Mouse (Mus musculus): Measurements from ENCODE around the gene Zic5. TPM values are rescaled to one million over a fixed set of nuclear protein-coding genes. Genes with fewer than 3 reads are reported as not detected.
A peak's percentile ranks its signal among the peaks of the same experiment; 100 is the strongest.

Zic5 gene
- polyA plus RNA-seq, 1 experiment: not detected

GRCm38 (mm10) chr14:122453388-122453995 lies 12.0 kb downstream of the Zic5 start:
- TF ChIP-seq CTCF (IDR thresholded peaks at IDR 0.05; ENCODE audit: insufficient read depth, low read depth, low read length) (no peak), POLR2A (IDR thresholded peaks at IDR 0.05; ENCODE audit: insufficient read depth, low read depth, low read length) (no peak)
- Histone ChIP-seq H3K4me3 (ENCODE audit: insufficient read depth, low read depth, low read length) (peak overlapping the region; percentile 2; the same call in 1 of the 2 replicates), H3K4me1 (ENCODE audit: control insufficient read depth, insufficient read depth, low read length) (peaks cover 21% of the 10 kb centered on the region), H3K27ac (ENCODE audit: insufficient read depth, low read depth, low read length) (no peak overlapping the region)
- 13% methylated on average over 32 of the region's 32 CpGs for WGBS

- WGBS: 51% methylated on average over 13 of the region's 13 CpGs
- Histone ChIP-seq H3K4me1 (ENCODE audit: control insufficient read depth, insufficient read depth, low read length) (peaks cover 21% of the 10 kb centered on the region), H3K27ac (ENCODE audit: insufficient read depth, low read depth, low read length) (no peak overlapping the region), H3K4me3 (ENCODE audit: insufficient read depth, low read depth, low read length) (no peak overlapping the region)
- no peak for TF ChIP-seq CTCF (IDR thresholded peaks at IDR 0.05; ENCODE audit: insufficient read depth, low read depth, low read length)
- no peak for TF ChIP-seq POLR2A (IDR thresholded peaks at IDR 0.05; ENCODE audit: insufficient read depth, low read depth, low read length)
Observed at GRCm38 (mm10) chr14:122452701-122453387, 12.6 kb downstream of the Zic5 start.

GRCm38 (mm10) chr14:122451551-122452145 lies 13.8 kb downstream of the Zic5 start:
- H3K4me3 ChIP-seq (ENCODE audit: insufficient read depth, low read depth, low read length): no peak overlapping the region
- 87% methylated on average over 5 of the region's 5 CpGs for WGBS
- H3K27ac ChIP-seq (ENCODE audit: insufficient read depth, low read depth, low read length): no peak overlapping the region
- peaks cover 21% of the 10 kb centered on the region for H3K4me1 ChIP-seq (ENCODE audit: control insufficient read depth, insufficient read depth, low read length)
- TF ChIP-seq CTCF (IDR thresholded peaks at IDR 0.05; ENCODE audit: insufficient read depth, low read depth, low read length) (no peak), POLR2A (IDR thresholded peaks at IDR 0.05; ENCODE audit: insufficient read depth, low read depth, low read length) (no peak)

- TF ChIP-seq CTCF (IDR thresholded peaks at IDR 0.05; ENCODE audit: insufficient read depth, low read depth, low read length) (no peak), POLR2A (IDR thresholded peaks at IDR 0.05; ENCODE audit: insufficient read depth, low read depth, low read length) (no peak)
- H3K4me3 ChIP-seq (ENCODE audit: insufficient read depth, low read depth, low read length): peak within 1 kb of the TSS; percentile 41
- H3K27ac ChIP-seq (ENCODE audit: insufficient read depth, low read depth, low read length): no peak within 1 kb of the TSS
- WGBS: 2% methylated on average over 59 of the region's 59 CpGs
- H3K4me1 ChIP-seq (ENCODE audit: control insufficient read depth, insufficient read depth, low read length): peaks cover 21% of the 10 kb centered on the region
Observed at GRCm38 (mm10) chr14:122450496-122451382, 14.7 kb downstream of the Zic5 start, which contains the start of gene Gm5089. Gm5089 (minus strand) TSS chr14:122451115.

GRCm38 (mm10) chr14:122449601-122450495 lies 15.6 kb downstream of the Zic5 start:
- peak overlapping the region; percentile 41 for H3K4me3 ChIP-seq (ENCODE audit: insufficient read depth, low read depth, low read length)
- 13% methylated on average over 29 of the region's 29 CpGs for WGBS
- no peak for TF ChIP-seq POLR2A (IDR thresholded peaks at IDR 0.05; ENCODE audit: insufficient read depth, low read depth, low read length)
- no peak for TF ChIP-seq CTCF (IDR thresholded peaks at IDR 0.05; ENCODE audit: insufficient read depth, low read depth, low read length)

GRCm38 (mm10) chr14:122436850-122437249 lies 28.6 kb downstream of the Zic5 start:
- H3K27ac ChIP-seq (ENCODE audit: insufficient read depth, low read depth, low read length): no peak overlapping the region
- 84% methylated on average over 10 of the region's 10 CpGs for WGBS
- no peaks in the 10 kb centered on the region for H3K4me1 ChIP-seq (ENCODE audit: control insufficient read depth, insufficient read depth, low read length)
- no peak overlapping the region for H3K4me3 ChIP-seq (ENCODE audit: insufficient read depth, low read depth, low read length)
- TF ChIP-seq CTCF (IDR thresholded peaks at IDR 0.05; ENCODE audit: insufficient read depth, low read depth, low read length) (no peak), POLR2A (IDR thresholded peaks at IDR 0.05; ENCODE audit: insufficient read depth, low read depth, low read length) (no peak)

More at GRCm38 (mm10) chr14:122449601-122450495, 15.6 kb downstream of the Zic5 start:
- Histone ChIP-seq H3K4me1 (ENCODE audit: control insufficient read depth, insufficient read depth, low read length) (peaks cover 21% of the 10 kb centered on the region), H3K27ac (ENCODE audit: insufficient read depth, low read depth, low read length) (no peak overlapping the region)

- TF ChIP-seq CTCF (IDR thresholded peaks at IDR 0.05; ENCODE audit: insufficient read depth, low read depth, low read length) (no peak), POLR2A (IDR thresholded peaks at IDR 0.05; ENCODE audit: insufficient read depth, low read depth, low read length) (no peak)
- 93% methylated on average over 10 of the region's 10 CpGs for WGBS
- H3K4me1 ChIP-seq (ENCODE audit: control insufficient read depth, insufficient read depth, low read length): no peaks in the 10 kb centered on the region
- no peak overlapping the region for H3K27ac ChIP-seq (ENCODE audit: insufficient read depth, low read depth, low read length)
- no peak overlapping the region for H3K4me3 ChIP-seq (ENCODE audit: insufficient read depth, low read depth, low read length)
Observed at GRCm38 (mm10) chr14:122434039-122434438, 31.4 kb downstream of the Zic5 start.

- TF ChIP-seq CTCF (IDR thresholded peaks at IDR 0.05; ENCODE audit: insufficient read depth, low read depth, low read length): no peak
- no peak for TF ChIP-seq POLR2A (IDR thresholded peaks at IDR 0.05; ENCODE audit: insufficient read depth, low read depth, low read length)
- H3K4me3 ChIP-seq (ENCODE audit: insufficient read depth, low read depth, low read length): no peak overlapping the region
- H3K27ac ChIP-seq (ENCODE audit: insufficient read depth, low read depth, low read length): no peak overlapping the region
- 72% methylated on average over 3 of the region's 3 CpGs for WGBS
- H3K4me1 ChIP-seq (ENCODE audit: control insufficient read depth, insufficient read depth, low read length): no peaks in the 10 kb centered on the region
Observed at GRCm38 (mm10) chr14:122432558-122432957, 32.9 kb downstream of the Zic5 start.

Data from olfactory bulb, adult 2 months (tissue).